Mouse (Mus musculus): ENCODE results near the gene Bad. TPM values are rescaled to one million over a fixed set of nuclear protein-coding genes. Genes with fewer than 3 reads are reported as not detected.
A peak's percentile ranks its signal among the peaks of the same experiment; 100 is the strongest.

Bad gene
- polyA plus RNA-seq, 2 experiments: 76.5 to 77.5 TPM

GRCm38 (mm10) chr19:6925307-6925573 is 16.4 kb upstream of the Bad start, which contains the start of gene Catsperz:
TSS of gene Catsperz (minus strand) at chr19:6925380.
- no peak within 1 kb of the TSS for H3K27ac ChIP-seq (replicated peaks; ENCODE audit: low read depth, low read length)
- H3K4me2 ChIP-seq (replicated peaks; ENCODE audit: low read depth, low read length, severe bottlenecking): peak within 1 kb of the TSS; percentile 36
- ATAC-seq (ENCODE audit: low FRiP score, low read depth): no peak
- H3K36me3 ChIP-seq (ENCODE audit: control insufficient read depth, insufficient read depth, low read length): no peaks in the 10 kb centered on the region
- WGBS: 6% methylated on average over 9 of the region's 9 CpGs
- H3K9ac ChIP-seq (ENCODE audit: low read depth, low read length, severe bottlenecking): 0 out of 2 replicates have a peak within 1 kb of the TSS, but pooled peaks have one; percentile 7
- no peaks in the 10 kb centered on the region for H3K9me3 ChIP-seq (ENCODE audit: control insufficient read depth, low read length)
- H3K27me3 ChIP-seq (ENCODE audit: control insufficient read depth, insufficient read depth, low read length): peaks cover 69% of the 10 kb centered on the region
- H3K4me1 ChIP-seq (ENCODE audit: control insufficient read depth, insufficient read depth, low read length): peaks cover 16% of the 10 kb centered on the region; the same call in 1 of the 2 replicates
- no peak for TF ChIP-seq POLR2A (IDR thresholded peaks at IDR 0.05; ENCODE audit: borderline replicate concordance, extremely low read depth, insufficient read depth, insufficient read length)
- H3K4me3 ChIP-seq (replicated peaks; ENCODE audit: low read length): peak within 1 kb of the TSS; percentile 22
- no peak for DNase-seq (ENCODE audit: low spot score)

GRCm38 (mm10) chr19:6925611-6926329 is 15.9 kb upstream of the Bad start:
- Histone ChIP-seq H3K9ac (ENCODE audit: low read depth, low read length, severe bottlenecking) (0 out of 2 replicates have a peak overlapping the region, but pooled peaks have one; percentile 7), H3K27ac (replicated peaks; ENCODE audit: low read depth, low read length) (no peak overlapping the region)
- 8% methylated on average over 38 of the region's 40 CpGs for WGBS

GRCm38 (mm10) chr19:6926559-6927255 is 15.0 kb upstream of the Bad start:
- 14% methylated on average over 26 of the region's 26 CpGs for WGBS
- no peaks in the 10 kb centered on the region for H3K9me3 ChIP-seq (ENCODE audit: control insufficient read depth, low read length)
- H3K4me2 ChIP-seq (replicated peaks; ENCODE audit: low read depth, low read length, severe bottlenecking): peak overlapping the region; percentile 41
- no peak for ATAC-seq (ENCODE audit: low FRiP score, low read depth)
- 0 out of 2 replicates have a peak, but pooled peaks cover 7% of the 10 kb centered on the region for H3K4me1 ChIP-seq (ENCODE audit: control insufficient read depth, insufficient read depth, low read length)
- H3K27me3 ChIP-seq (ENCODE audit: control insufficient read depth, insufficient read depth, low read length): peaks cover 82% of the 10 kb centered on the region
- DNase-seq (ENCODE audit: low spot score): peak; percentile 49
- no peaks in the 10 kb centered on the region for H3K36me3 ChIP-seq (ENCODE audit: control insufficient read depth, insufficient read depth, low read length)
- TF ChIP-seq POLR2A (IDR thresholded peaks at IDR 0.05; ENCODE audit: borderline replicate concordance, extremely low read depth, insufficient read depth, insufficient read length): no peak
- H3K4me3 ChIP-seq (replicated peaks; ENCODE audit: low read length): peak overlapping the region; percentile 22
- H3K27ac ChIP-seq (replicated peaks; ENCODE audit: low read depth, low read length): no peak overlapping the region
- 0 out of 2 replicates have a peak overlapping the region, but pooled peaks have one; percentile 7 for H3K9ac ChIP-seq (ENCODE audit: low read depth, low read length, severe bottlenecking)

More at GRCm38 (mm10) chr19:6925611-6926329, 15.9 kb upstream of the Bad start:
- ATAC-seq (ENCODE audit: low FRiP score, low read depth) (no peak), DNase-seq (ENCODE audit: low spot score) (no peak)
- H3K9me3 ChIP-seq (ENCODE audit: control insufficient read depth, low read length): no peaks in the 10 kb centered on the region
- H3K4me1 ChIP-seq (ENCODE audit: control insufficient read depth, insufficient read depth, low read length): peaks cover 11% of the 10 kb centered on the region; the same call in 1 of the 2 replicates
- H3K27me3 ChIP-seq (ENCODE audit: control insufficient read depth, insufficient read depth, low read length): peaks cover 74% of the 10 kb centered on the region
- peak overlapping the region; percentile 22; the same call in 1 of the 2 replicates for H3K4me3 ChIP-seq (replicated peaks; ENCODE audit: low read length)
- H3K36me3 ChIP-seq (ENCODE audit: control insufficient read depth, insufficient read depth, low read length): no peaks in the 10 kb centered on the region
- peak overlapping the region; percentile 36; the same call in 1 of the 2 replicates for H3K4me2 ChIP-seq (replicated peaks; ENCODE audit: low read depth, low read length, severe bottlenecking)
- no peak for TF ChIP-seq POLR2A (IDR thresholded peaks at IDR 0.05; ENCODE audit: borderline replicate concordance, extremely low read depth, insufficient read depth, insufficient read length)

GRCm38 (mm10) chr19:6928080-6928479 is 13.6 kb upstream of the Bad start:
- H3K4me1 ChIP-seq (ENCODE audit: control insufficient read depth, insufficient read depth, low read length): 0 out of 2 replicates have a peak, but pooled peaks cover 7% of the 10 kb centered on the region
- ATAC-seq (ENCODE audit: low FRiP score, low read depth): no peak
- H3K27me3 ChIP-seq (ENCODE audit: control insufficient read depth, insufficient read depth, low read length): peaks cover 92% of the 10 kb centered on the region
- DNase-seq (ENCODE audit: low spot score): no peak
- H3K27ac ChIP-seq (replicated peaks; ENCODE audit: low read depth, low read length): no peak overlapping the region
- peak overlapping the region; percentile 8; the same call in 1 of the 2 replicates for H3K4me3 ChIP-seq (replicated peaks; ENCODE audit: low read length)
- H3K9me3 ChIP-seq (ENCODE audit: control insufficient read depth, low read length): no peaks in the 10 kb centered on the region
- H3K4me2 ChIP-seq (replicated peaks; ENCODE audit: low read depth, low read length, severe bottlenecking): no peak overlapping the region
- H3K9ac ChIP-seq (ENCODE audit: low read depth, low read length, severe bottlenecking): no peak overlapping the region
- no peak for TF ChIP-seq POLR2A (IDR thresholded peaks at IDR 0.05; ENCODE audit: borderline replicate concordance, extremely low read depth, insufficient read depth, insufficient read length)
- WGBS: 16% methylated on average over 9 of the region's 9 CpGs
- H3K36me3 ChIP-seq (ENCODE audit: control insufficient read depth, insufficient read depth, low read length): no peaks in the 10 kb centered on the region

GRCm38 (mm10) chr19:6931002-6931401 is 10.7 kb upstream of the Bad start:
- TF ChIP-seq POLR2A (IDR thresholded peaks at IDR 0.05; ENCODE audit: borderline replicate concordance, extremely low read depth, insufficient read depth, insufficient read length): no peak
- ATAC-seq (ENCODE audit: low FRiP score, low read depth) (no peak), DNase-seq (ENCODE audit: low spot score) (no peak)
- Histone ChIP-seq H3K9ac (ENCODE audit: low read depth, low read length, severe bottlenecking) (no peak overlapping the region), H3K4me3 (replicated peaks; ENCODE audit: low read length) (no peak overlapping the region), H3K4me1 (ENCODE audit: control insufficient read depth, insufficient read depth, low read length) (peaks cover 9% of the 10 kb centered on the region; the same call in 1 of the 2 replicates), H3K27ac (replicated peaks; ENCODE audit: low read depth, low read length) (no peak overlapping the region), H3K36me3 (ENCODE audit: control insufficient read depth, insufficient read depth, low read length) (no peaks in the 10 kb centered on the region), H3K27me3 (ENCODE audit: control insufficient read depth, insufficient read depth, low read length) (peaks cover 92% of the 10 kb centered on the region), H3K4me2 (replicated peaks; ENCODE audit: low read depth, low read length, severe bottlenecking) (no peak overlapping the region), H3K9me3 (ENCODE audit: control insufficient read depth, low read length) (no peaks in the 10 kb centered on the region)
- WGBS: no CpG with 5 or more reads among the region's 2 CpGs

Data from limb, embryonic 14.5 days (tissue).